18 mouse cellular contexts compared by ENCODE assay signal in genomic region chr2:117322399-117322798, GRCm38 (mm10).
"Had no signal": no experiment of that assay in that cellular context is flagged by ENCODE, and none has a peak within 500 bp of the region (broad histone marks: within the 10 kb centered on the region; RNA-seq: fewer than 3 reads in every experiment).

No protein-coding gene starts in this region.

- H3K4me1 ChIP-seq: limb, embryonic 12.5 days; limb, embryonic 15.5 days; liver, embryonic 12.5 days; liver, embryonic 15.5 days; midbrain, embryonic 12.5 days; midbrain, embryonic 15.5 days; neural tube, embryonic 13.5 days; stomach, embryonic 15.5 days had no signal

- H3K4me3 ChIP-seq: limb, embryonic 12.5 days; limb, embryonic 15.5 days; liver, embryonic 12.5 days; liver, embryonic 15.5 days; midbrain, embryonic 12.5 days; midbrain, embryonic 15.5 days; neural tube, embryonic 13.5 days; stomach, embryonic 15.5 days had no signal

- H3K36me3 ChIP-seq: limb, embryonic 12.5 days; limb, embryonic 15.5 days; liver, embryonic 12.5 days; liver, embryonic 15.5 days; midbrain, embryonic 12.5 days; midbrain, embryonic 15.5 days; neural tube, embryonic 13.5 days; stomach, embryonic 15.5 days had no signal

- DNase-seq: kidney, adult 2 months; kidney, postnatal 25 days; left cerebral cortex, postnatal 4 days; lung, embryonic 14.5 days; retina, postnatal 1 day; right cerebral cortex, postnatal 25 days; spleen, adult 18-20 months; thymus, postnatal 36 days had no signal

- H3K9me3 ChIP-seq: limb, embryonic 12.5 days; limb, embryonic 15.5 days; liver, embryonic 12.5 days; liver, embryonic 15.5 days; midbrain, embryonic 12.5 days; midbrain, embryonic 15.5 days; neural tube, embryonic 13.5 days; stomach, embryonic 15.5 days had no signal

- H3K27ac ChIP-seq: kidney, postnatal 0 days; limb, embryonic 12.5 days; limb, embryonic 15.5 days; liver, embryonic 12.5 days; liver, embryonic 15.5 days; macrophage; midbrain, embryonic 12.5 days; midbrain, embryonic 15.5 days; neural tube, embryonic 13.5 days; stomach, embryonic 15.5 days had no signal

- H3K27me3 ChIP-seq: limb, embryonic 12.5 days; limb, embryonic 15.5 days; liver, embryonic 12.5 days; liver, embryonic 15.5 days; midbrain, embryonic 12.5 days; midbrain, embryonic 15.5 days; neural tube, embryonic 13.5 days; stomach, embryonic 15.5 days had no signal
